Mouse (Mus musculus): ENCODE data around the gene Tmem185b. TPM values are rescaled to one million over a fixed set of nuclear protein-coding genes. Genes with fewer than 3 reads are reported as not detected.
A peak's percentile ranks its signal among the peaks of the same experiment; 100 is the strongest.

Tmem185b gene
- 10 to 100 TPM; 15.6 to 20.2 (median 20.0) TPM for polyA plus RNA-seq (2017; shearing (Covaris generic))

- ATAC-seq, result peak; percentile 88
Observed at GRCm38 (mm10) chr1:119525689-119526591, at the start of gene Tmem185b. TSS of gene Tmem185b (plus strand) at chr1:119526160.

GRCm38 (mm10) chr1:119476905-119477353 lies 49.0 kb upstream of the Tmem185b start:
- ATAC-seq, result peak; percentile 61

- ATAC-seq, result no peak
Observed at GRCm38 (mm10) chr1:119479641-119480040, 46.3 kb upstream of the Tmem185b start.

DNA sequence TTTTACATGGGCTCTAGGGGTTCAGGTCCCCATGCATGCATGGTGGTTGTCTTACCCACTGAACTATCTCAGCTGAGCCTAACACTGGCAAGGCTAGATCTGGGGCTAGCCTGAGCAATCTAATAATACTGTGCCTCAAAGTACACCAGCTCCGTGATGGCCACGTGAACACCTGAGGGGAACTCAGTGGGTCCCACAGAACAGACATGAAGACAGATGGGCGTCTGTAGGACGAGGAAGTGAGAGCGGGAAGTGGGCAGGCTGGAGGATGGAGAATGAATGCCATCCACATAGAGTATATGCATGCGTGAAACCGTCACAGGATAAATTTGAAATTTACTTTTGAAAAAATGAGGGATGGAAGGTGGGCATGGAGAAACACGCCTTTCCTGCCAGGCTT lies 45.3 kb upstream of the Tmem185b start:
- no peak for ATAC-seq

- ATAC-seq, result no peak
Observed at GRCm38 (mm10) chr1:119481205-119481932, 44.6 kb upstream of the Tmem185b start.

DNA sequence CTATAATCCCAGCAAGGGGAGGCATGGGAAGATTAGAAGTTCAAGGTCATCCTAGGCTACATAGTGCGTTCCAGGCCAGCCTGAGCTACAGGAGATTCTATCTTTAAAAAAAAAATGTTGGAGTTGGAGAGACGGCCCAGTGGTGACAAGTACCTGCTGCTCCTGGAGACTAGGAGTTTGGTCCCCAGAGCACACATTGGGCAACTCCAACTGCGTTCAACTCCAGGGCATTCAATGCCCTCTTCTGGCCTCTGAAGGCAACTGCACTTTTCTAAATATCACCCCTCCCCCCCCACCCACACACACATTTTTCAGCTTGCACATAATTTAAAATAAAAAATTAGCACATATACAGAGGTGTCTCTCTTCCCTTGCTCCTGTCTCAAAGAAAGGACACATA lies 43.1 kb upstream of the Tmem185b start:
- no peak for ATAC-seq

GRCm38 (mm10) chr1:119484457-119484856 lies 41.5 kb upstream of the Tmem185b start:
- no peak for ATAC-seq

- ATAC-seq, result no peak
Observed at GRCm38 (mm10) chr1:119485825-119486224, 40.1 kb upstream of the Tmem185b start.

- ATAC-seq, result no peak
Observed at GRCm38 (mm10) chr1:119487917-119488590, 37.9 kb upstream of the Tmem185b start.

DNA sequence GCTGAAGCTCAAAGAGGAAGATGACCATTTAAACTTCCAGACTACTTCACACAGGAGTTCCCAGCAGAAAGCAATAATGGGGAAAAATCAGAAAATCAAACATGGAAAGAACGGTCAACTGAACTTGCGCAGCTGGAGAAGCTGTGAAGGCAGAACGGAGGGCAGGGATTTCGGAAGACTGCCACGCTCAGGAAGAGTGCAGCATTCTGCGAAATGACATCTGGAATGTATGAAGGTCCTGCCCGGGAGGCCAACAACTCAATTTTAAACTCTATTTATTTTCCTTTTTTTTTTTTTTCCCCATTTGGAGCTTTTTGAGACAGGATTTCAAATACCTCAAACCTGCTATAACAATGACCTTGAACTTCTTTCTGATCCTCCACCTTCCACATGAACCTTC lies 35.2 kb upstream of the Tmem185b start:
- ATAC-seq, result no peak

DNA sequence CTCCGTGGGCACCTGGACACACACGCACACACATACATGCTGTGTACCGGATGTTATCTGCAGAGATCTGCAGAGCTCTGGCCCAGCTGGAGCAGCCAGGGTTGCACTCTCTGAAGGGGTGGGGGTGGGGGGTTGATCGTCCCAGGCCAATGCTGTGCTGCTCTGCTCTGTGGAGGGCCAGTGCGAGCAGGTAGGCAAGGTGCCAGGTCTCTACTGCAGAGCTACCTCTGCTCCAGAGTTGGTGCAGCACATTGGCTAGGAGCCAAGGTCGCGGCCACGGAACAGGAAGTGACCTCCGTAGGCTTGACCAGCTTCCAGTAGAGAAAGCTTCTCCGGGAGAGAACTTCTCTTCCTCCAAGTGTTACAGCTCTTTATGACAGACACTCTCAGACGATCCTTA lies 33.9 kb upstream of the Tmem185b start:
- peak; percentile 58 for ATAC-seq

DNA sequence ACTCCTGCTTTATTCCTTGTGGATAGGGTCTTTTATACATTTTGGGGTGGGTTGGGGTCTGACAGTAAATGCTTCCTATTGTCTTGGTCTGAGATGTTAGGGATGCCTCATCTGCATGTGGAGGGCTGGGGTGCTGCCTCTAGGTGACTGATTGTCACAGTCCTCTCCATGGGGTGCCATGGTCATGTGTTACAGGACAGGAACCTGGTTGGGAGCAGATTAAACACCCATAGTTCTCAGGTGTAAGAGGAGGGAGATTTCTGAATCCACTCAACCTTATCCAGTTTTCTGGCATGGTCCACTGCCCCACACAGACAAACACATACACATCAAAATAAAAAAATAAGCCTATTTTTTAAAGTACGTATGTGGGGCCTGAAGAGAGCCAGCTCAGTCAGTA lies 33.5 kb upstream of the Tmem185b start:
- ATAC-seq, result peak; percentile 19

DNA sequence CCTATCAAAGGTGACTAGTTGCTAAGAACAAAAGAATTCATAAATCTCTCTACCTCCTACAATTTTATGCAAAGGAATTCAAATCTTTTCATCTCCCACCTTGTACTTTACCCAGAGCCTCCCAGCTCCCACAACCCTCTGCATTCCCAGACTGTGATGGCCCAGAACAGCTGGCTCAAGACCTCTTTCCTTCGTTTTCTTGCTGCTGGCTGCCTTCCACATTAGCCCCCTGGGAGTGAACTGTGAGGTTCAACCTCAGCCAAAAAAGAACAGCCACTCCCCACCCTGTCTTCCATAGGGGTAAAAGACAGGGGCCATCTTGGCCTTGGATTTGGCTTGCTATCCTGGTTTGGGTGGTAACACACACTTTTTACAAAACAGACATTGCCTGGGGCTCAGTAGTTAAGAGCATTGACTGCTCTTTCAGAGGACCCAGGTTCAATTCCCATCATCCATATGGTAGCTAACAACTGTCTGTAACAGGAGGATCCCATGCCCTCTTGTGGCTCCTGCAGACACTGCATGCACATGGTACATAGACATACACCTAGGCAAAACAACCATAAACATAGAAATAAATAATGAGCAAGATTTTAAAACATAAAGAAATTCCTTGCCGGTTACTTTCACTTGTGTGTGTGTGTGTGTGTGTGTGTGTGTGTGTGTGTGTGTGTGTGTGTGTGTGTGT lies 31.8 kb upstream of the Tmem185b start:
- ATAC-seq, result no peak

DNA sequence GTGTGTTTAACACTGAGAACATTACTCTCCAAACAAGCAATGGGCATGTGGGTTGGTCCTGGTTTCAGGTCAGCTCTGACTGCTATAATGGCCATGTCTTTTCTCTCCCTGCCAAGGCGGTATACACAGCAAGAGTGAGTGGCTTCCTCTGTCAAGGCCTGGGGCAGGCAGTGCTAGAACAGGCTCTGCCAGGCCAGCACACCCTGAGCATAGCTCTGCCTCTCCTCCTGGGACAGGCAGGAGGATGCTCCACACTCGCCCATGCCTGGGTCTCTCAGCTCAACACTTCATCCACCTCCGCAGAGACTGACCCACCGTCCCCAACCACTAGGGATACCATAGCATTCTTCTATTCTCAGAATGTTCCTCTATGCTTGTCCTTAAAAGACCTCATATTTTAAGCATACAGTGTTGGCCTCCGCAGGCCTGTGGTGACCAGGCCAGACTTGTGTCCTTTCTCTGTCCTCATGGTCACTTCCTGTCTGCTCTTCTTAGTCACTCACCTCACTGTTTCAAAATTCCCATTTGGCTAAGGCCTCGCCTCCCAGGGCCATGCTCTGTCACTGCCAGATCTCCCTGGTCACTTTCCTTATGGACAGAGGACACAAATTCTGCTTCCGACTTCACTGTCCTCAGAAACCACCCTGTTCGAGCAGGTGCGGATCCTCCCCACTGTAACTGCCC lies 31.1 kb upstream of the Tmem185b start:
- no peak for ATAC-seq

GRCm38 (mm10) chr1:119495396-119495775 lies 30.6 kb upstream of the Tmem185b start:
- no peak for ATAC-seq

DNA sequence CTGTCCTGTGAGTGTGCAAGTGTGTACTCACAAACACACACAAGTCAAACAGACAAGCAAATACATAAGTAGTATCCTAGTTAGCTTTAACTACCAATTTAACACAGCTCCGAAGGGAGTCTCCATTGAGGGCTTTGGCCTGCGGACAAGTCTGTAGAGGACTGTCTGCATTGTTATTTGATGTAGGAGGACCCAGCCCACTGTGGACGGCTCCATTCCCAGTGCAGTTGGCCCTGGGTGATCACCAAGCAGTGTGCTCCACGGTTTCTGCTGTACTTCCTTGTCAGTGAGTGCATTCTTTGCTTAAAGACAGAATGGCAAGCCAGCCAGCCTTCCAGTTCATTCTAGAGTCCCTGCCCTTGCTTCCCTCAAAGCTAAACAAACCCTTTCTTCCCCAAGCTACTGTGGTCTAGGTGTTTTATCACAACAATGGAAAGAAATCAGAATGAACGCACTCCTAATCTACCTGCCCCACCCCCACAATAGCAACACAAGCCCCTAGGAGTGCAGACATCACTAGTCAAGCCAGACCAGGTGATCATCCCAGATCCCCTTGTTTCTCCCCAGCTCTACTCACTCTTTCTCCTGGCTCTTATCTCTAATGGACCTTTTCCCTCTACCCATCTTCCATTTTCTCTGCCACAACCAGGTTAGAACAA lies 28.5 kb upstream of the Tmem185b start:
- ATAC-seq, result no peak

DNA sequence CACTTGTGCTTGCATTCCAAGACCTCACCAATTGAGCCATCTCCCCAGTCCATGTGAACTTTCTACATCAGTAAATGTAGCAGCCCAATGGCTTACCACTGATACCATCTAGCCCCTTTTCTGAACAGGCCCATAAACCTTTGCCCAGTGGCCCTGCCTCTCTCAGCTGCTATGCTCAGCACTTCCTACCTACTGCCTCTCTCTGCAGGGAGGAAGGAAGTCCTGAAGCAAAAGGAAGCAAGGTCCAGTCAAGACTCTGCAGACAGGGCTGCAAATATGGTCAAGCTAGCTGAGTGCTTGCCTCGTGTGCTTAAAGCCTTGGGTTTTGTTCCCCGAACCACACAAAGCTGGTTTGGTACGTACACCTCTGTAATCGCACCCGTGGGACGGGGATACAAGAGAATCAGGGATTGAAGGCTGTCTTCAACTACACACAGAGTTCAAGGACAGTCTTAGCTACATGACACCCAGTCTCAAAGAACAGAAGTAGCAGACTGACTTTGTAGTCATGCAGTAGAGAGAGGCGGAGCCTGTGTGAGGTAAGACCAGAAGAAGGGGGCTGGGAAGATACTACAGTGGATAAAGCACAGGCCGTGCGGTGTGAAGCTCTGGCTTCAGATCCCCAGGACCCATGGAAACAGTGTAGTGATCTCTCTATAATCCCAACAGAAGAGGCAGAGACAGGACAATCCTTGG lies 27.3 kb upstream of the Tmem185b start:
- no peak for ATAC-seq

GRCm38 (mm10) chr1:119499456-119499855 lies 26.5 kb upstream of the Tmem185b start:
- ATAC-seq, result no peak

DNA sequence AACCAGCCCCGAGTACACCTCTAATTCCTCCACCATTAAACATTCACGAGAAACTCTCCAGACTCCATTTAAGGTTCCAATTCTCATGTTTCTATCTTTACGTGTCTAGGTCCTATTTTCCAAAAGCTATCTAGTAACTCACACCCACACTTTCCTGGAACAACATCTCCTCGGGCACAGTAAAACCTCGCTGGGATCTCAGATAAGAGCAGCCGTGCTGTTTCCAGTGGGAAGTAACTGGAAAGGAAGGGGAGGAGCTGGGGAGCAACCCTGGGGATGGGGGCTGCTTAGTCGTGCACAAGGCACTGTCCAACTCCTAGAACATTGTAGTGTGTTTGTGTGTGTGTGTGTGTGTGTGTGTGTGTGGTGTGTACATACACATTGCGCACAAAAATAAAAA lies 24.1 kb upstream of the Tmem185b start:
- no peak for ATAC-seq

GRCm38 (mm10) chr1:119502729-119503128 lies 23.2 kb upstream of the Tmem185b start:
- no peak for ATAC-seq

- no peak for ATAC-seq
Observed at GRCm38 (mm10) chr1:119503181-119503580, 22.8 kb upstream of the Tmem185b start.
